Mouse (Mus musculus) naive thymus-derived CD4-positive, alpha-beta T cell, adult 2 months (primary cell): ENCODE measurements around the gene Baiap3.
"Not testable (repeated sequence)": the region's sequence is repeated elsewhere in the genome, so short reads cannot be mapped to it uniquely, and the experiment has no call there.

ENCODE experiments used
- DNase-seq: peaks from one replicate; pipeline ENCODE4 v3.0.0-alpha.2; 2011; ENCODE audit warnings: low read depth

The Baiap3 gene

DNA sequence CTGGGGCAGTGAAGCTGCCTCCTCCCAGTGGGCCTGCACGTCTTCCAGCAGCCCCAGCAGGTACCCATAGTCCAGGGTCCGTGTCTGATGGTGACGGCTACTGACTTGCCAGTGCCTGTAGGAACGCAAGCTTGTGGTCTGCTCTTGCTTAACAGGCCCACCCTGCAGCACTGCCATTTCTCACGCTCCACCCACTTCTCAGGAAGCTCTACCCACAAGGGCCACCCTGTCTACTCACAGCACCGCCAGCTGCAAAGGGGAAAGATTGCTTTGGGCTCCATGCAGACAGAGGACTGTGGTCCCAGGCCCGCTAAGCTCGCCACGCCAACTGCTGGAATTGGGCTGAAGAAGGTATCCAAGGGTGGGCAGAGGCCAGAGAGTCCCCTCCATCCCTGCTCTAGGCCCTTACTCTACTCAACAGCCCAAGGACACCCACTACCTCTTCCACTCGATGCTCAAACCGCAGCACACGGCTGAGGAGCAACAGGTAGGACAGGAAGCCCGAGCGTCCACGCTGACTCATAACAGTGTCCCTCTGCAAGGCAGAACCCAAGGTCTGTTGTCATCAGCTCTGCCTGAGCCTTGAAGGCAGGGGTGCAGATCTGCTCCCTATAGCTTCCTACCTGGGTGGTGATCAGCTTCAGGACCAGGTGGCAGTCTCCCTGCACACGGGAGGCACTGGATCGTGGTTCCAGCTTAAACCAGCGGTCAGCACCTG lies 8.0 kb downstream of the Baiap3 start:
- DNase-seq = peak; percentile 37

DNA sequence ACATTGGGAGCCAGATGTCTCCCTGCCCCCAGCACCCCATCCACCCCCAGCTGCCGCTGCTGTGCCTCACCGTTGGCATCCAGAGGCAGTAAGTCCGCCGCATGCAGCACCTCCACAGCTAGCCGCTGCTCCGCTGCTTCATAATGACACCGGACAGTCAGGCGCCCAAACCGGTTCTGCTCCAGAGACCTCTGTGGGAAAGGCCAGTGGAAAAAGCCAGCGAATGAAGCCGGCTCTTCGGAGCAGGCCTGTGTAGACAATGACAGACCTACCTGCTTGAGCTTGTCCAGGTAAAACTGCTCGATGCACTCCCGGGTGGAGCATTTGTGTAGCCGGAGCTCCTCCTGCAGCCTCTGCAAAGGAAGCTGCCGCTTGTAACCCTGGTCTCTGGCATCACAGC lies 11.9 kb downstream of the Baiap3 start:
- no peak for DNase-seq

DNA sequence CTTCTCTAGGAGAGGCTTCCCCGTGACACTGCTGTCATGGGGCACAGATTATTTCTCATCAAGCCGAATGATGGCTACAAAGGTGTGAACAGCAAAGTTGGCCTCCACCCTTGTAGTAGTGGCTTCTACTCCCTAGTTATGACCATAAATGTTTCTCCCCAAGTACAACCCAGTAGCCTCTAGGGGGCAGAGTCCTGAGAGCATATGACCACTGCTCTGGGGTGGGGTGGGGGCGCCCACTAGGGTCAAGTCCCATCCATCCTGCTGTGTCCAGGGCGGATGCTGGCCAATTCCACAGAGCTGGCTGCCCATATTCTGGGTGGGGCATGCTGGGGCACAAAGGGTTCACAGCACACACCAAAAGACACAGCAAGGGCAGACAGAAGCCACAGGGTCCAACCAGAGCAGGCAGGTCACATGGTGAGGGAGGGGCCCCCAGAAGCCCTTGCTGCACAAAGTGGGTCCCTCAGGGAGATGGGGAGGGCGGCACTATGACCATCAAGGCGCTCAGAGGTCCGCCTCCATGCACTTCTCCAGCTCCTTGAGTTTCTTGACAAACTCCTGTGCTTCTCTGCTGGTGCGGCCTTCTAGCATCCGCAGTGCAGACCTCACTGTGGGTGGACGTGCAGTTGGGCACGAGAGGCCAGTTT lies 12.9 kb downstream of the Baiap3 start:
- no peak for DNase-seq

DNA sequence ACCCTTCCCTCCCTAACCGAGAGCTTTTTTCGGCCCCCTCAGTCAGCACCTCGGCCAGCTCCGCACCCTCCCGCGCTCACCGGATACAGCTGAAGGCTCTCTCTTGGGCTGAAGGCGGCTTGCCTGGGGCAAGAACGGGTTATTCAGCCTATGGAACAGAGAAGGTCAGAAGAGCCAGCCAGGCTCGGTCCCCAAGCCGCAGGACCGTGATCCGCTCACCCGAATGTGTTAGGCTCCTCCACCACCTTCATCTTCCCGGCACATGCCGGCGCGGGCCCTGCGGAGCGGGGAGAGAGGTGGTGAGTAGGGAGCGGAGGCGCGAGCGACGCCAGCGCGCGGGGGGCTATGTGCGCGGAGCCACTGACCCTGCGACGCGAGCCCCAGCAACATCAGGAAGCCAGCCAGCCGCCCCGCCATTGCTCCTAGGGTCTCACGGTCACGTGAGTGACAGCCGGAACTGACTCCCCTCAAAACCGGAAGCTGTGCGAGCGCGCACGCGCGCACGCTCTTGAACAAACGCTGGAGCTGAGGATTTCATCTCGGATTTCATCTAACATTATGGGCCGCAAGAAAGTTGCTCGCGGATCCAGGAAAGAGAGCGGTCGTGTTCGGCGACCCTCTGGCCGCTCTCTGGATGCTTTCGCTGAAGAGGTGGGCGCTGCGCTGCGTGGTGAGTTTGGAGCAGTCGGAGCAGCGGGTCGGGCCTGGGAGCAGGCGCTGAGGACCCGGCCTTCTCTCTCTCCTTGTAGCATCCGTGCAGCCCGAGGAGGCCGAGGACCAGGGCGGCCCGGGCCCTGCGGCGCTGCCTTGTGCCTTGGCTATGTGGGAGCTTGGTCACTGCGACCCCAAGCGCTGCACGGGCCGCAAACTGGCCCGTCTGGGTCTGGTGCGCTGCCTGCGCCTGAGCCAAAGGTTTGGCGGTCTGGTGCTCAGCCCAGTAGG lies 16.2 kb downstream of the Baiap3 start, which contains the start of the genes Gnptg and Tsr3:
Gene Gnptg, minus strand, starts transcription at position 430 of the 942 bp plus-strand sequence.
Gene Tsr3, plus strand, starts transcription at position 476 of the 942 bp plus-strand sequence.
- DNase-seq = peak; percentile 93

DNA sequence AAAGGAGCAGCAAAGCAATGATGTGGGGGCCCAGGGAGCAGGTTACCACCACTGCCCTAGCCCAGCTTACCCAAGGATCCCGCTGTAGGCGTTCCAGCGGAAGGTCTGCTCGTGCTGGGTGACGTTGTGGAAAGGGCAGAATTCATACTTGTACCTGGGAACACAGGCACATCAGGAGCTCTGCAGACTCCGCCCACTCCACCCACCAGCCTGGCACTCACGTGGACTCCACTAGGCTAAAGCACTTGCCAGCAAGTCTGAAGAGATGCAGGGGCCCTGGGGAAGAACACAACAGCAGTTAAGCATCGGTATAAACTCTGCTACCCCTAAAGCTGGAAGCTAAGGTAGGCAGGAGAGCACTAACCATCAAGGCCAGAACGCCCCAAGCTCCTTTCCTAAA lies 20.5 kb downstream of the Baiap3 start:
- DNase-seq = no peak

DNA sequence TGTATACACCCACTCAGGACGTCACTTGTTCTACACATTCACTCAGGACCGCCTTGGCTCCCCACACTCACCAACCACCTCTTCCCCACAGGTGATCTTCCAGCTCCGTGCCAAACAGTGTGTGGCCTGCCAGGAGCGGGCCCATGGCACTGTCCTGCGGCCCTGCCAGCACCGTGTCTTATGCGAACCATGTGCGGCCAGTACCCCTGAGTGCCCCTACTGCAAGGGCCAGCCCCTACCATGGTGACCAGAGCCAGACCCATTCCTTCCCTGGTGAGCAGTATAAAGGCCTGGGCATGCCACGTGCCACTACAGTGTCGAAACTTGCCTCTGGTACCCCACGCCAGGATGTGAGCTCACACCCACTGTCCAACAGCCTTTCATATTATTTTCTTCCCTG lies 24.5 kb downstream of the Baiap3 start:
- DNase-seq = not testable (repeated sequence)

DNA sequence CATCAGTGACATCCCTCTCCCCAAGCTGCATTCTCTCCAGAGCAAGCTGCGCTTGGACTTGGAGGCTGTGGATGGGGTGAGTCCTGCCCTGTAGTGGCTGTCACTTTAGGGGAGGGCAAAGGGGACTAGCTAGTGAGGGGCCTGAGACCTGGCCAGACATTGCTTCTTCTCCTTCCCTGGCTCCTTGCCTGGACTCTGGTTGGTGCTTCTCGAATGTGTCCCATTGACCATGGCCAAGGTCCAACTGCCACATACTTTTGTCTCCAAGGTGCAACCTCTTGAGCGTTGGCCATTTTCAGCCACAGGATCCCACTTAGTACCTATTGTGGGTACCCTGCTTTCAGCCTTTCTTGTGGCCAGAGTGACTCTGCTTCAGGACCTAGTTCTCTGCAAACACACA lies 25.5 kb downstream of the Baiap3 start:
- no peak for DNase-seq

DNA sequence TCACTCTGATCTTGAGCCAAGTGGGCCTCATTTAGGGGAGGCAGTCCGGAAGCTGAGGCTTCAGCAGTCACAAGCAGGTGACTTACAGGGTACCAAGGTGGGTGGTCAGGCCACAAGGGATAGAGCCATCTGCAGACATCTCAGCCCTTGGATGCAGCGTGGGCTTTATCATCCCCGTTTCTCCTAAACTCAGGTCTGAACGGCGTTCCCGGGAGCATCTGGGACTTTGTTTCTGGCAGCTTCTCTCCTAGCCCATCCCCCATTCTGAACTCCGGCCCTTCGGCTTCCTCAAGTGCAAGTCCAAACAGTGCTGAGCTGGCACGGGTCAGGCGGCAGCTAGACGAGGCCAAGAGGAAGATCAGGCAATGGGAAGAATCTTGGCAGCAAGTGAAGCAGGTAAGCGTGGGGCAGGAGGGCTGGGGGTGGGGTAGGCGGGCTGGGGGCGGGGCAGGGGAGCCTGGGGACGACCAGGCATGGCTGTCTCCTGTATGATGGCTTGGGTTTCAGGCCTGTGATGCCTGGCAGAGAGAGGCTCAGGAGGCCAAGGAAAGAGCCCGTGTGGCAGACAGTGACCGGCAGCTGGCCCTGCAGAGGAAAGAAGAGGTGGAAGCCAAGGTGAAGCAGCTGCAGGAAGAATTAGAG lies 26.0 kb downstream of the Baiap3 start:
- not testable (repeated sequence) for DNase-seq

DNA sequence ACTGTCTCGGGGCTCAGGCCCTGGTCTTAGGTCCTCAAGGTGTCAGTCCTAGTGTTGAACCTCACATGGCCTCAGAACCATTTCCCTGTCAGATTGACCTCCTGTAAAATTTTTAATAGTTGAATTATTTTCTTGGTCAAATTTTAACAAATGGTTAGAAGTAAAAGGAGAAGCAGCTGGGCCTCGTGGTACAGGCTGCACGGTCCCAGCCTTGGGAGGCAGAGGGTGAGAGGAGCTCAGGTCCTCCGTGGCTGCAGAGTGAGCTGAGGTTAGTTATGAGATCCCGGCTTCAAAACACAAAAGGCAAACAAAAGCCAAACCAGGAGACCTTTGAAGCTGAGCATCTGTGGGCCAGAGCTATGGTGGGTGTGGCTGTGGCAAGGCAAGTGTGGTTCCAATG lies 28.2 kb downstream of the Baiap3 start:
- no peak for DNase-seq

DNA sequence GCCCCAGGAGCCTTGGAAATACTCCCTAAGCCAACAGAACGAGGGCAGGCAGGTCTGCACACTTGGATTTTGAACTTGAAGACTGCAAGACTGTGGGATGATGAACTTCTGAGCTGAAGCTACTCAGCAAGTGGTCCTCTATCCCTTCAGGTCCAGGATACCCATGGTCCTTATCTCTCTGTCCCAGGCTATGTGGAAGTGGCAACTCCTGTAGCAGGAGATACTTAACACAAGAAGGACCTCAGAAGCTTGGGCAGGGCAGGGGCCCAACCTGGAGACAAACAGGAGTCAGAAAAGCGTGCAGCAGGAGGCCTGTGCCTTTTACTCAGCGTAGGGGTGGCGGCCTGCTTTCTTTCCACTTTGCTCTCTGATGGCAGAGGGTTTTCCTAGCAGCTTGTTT lies 30.5 kb downstream of the Baiap3 start:
- DNase-seq = no peak

DNA sequence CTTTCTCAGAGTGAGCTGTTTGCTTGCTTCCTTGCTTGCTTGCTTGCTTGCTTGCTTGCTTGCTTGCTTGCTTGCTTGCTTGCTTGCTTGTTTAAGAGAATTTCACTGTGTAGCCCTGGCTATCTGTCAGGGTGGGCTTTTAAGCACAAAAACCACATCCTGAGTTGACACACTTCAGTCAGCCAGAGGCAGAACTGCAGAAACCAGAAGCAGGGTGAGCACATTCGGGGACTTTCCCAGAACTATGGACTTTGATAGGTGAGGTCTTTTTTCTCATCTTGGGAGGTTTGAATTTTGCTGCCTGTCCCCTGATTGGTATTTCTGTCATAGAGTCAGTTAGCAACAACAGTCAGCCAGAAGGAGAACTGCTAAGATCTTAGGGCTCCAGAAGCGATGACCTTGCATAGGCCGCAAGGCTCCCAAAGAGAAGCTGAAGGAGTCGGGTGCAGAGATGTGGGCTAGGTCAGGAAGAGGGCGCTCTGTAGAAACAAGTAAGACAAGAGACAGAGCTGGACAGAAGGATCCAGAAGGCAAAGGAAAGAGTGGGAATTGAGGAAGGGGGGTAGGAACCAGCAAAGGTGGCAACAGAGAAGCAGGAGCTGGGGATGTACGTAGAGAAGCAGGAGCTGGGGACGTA lies 31.5 kb downstream of the Baiap3 start:
- DNase-seq = peak; percentile 83

DNA sequence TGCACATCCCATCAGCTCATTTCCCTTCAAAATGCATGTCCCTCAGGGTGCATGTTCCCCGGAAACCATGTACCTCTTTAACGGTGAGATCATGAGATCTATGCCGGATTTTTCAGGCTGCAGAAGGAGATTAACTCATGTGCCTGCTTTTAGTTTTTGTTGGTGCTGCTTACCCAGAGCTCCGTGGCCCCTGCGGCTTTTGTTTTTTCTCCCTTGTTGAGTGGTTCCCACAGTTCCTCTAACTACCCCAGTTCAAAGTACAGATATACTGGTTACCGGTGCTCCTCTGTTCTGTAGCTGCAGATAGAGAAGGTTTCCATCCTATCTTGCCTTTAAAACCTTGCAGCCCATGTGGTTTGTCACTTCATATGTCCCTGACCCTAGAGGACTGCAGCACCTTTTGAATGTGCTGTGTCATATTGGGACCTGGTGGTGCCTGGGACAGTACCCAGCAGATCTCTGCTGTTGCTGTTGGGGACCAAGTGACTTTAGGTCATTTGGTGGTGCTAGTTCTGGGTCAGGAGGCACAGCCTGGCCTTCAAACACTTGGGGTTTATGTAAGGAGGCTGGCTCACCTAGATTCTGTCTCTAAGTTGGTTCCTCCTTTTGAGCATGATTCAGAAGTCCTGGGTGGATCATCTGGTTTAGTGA lies 33.1 kb downstream of the Baiap3 start:
- DNase-seq = peak; percentile 60

DNA sequence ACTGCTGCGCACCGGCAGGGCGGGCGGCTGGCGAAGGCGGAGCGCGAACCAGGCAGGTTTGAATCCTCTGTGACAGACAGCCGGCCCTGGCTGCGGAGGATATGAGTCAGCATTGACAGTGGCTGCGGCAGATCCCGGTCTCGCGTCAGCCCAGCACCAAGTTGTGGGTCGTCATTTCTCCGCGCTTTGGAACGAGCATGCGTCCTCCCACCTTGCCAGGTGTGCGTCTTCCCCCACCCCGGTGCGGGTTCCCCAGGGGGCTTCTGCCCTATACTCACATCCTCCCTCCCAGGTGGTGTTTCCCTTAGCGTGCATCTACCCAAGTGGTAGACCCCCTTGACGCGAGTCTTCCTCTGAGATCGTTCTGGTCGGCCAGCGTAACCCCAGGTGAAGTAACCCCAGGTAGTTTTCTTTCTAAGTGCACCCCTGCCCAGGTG lies 33.6 kb downstream of the Baiap3 start:
- not testable (repeated sequence) for DNase-seq

DNA sequence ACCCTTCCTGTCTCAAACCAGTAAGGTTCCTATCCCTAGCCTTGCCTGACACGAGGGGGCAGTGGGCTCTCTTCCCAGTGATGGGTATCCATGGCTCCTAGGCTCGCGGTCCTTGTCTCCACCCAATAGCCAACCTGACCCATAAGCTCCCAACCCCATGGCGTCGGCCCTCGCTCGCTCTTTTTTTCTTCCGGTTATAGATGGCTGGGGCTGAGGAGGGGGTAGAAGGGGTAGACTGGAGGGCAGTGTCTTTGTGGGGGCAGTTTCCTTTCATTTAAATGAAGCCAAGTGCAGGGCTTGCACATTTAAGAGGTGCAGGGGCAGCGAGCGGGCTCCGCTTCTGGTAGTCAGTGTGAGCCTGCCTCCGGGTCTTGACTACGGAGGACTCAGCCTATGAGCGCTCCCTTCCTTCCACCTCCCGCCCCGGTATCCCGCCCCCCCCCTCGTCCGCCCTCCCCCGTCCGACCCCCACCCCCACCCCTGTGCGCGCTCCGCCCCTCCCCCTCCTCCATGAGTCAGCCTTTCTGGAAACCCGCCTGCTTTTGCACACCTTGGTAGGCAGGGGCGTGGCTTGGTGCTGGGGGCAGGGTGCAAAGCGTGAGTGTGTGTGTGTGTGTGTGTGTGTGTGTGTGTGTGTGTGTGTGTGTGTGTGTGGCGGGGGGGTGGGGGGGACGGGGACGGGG lies 34.2 kb downstream of the Baiap3 start:
- peak; percentile 73 for DNase-seq

DNA sequence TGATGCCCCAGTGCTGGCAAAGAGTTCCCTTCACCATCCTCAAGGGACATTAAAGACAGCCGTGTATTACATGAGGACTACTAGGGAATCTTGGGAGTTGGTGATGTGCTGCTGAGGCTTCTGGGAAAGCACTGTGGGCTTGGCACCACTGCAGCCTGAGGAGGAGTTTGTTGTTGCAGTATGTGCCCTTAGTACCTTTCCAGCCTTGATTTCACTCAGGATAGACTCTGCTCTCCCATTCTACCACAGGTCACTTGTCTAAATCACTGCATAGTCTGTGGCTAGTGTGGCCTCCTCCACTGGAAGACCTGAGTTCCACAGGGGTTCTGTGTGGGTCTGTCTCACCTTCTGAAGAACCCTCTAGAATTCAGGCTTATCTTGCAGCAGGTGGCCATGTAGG lies 35.4 kb downstream of the Baiap3 start:
- no peak for DNase-seq

DNA sequence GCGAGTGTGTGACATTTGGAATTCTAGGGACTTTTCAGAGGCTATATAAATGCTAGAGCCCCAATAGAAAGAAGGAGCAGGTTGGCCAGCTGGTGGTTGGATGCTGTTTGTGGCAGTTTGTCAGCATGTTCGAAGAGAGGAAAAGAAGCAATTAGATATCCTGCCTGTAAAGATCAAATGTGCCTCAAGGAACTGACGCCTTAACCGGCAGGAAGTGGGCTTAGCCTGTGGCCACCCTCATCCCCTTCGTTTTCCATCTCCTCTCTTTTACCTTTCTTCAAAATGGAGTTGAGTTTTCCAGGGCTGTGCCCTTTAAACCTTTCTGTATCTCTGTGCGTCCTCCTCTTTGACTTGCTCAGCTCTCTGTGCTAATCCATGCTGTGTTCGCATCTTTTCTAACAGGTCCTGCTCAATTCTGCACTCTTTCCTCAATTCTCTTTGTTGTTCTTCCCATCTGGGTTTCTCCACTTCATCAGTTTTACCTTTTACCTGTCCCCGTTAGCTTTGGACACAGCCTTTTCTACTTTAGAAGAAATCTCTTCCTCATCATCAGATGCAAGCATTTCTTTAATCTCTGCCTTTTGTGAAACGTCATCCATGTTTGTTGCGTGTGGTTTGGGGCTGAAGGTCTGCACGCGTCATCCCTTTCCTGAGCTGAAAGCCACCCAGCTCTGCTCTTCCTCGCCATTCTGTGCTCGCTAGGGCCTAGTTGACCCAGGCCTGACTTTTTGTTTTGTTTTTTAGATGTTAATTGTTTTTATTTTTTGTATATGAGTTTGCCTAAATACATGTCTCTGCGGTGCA lies 36.5 kb downstream of the Baiap3 start:
- DNase-seq = peak; percentile 75

DNA sequence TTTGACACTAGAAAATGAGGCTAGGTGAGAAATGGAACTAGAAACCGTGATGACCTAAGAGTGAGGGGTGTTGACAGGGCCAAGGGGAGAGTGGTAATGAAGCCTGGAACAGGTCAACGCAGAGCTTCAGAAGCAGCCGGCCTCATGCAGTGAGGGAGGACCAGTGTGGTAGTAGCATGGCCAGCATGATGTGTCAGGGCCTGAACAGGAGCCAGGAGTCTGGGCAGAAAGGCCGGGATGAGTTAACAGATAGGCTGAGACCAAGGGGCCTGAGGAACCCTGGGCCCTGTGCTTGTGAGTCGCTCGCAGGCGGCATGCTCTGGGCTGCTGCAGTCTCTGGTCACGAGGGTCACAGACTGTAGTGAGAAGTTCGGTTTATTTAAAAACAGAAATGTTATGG lies 37.2 kb downstream of the Baiap3 start:
- DNase-seq = no peak

DNA sequence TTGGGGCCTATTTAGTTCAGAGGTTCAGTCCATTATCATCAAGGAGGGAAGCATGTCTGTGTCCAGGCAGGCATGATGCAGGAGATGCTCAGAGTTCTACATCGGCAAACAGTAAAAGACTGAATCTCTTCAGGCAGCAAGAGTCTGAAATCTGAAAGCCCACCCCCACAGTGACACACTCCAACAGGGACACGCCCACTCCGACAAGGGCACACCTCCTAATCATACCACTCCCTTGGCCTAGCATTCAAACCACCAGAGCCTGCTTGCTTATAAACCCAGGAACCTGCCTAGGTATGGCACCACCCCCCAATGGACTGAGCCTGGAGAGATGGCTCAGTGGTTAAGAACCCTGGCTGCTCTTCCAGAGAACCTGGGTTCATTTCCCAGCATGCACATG lies 40.7 kb downstream of the Baiap3 start:
- no peak for DNase-seq

DNA sequence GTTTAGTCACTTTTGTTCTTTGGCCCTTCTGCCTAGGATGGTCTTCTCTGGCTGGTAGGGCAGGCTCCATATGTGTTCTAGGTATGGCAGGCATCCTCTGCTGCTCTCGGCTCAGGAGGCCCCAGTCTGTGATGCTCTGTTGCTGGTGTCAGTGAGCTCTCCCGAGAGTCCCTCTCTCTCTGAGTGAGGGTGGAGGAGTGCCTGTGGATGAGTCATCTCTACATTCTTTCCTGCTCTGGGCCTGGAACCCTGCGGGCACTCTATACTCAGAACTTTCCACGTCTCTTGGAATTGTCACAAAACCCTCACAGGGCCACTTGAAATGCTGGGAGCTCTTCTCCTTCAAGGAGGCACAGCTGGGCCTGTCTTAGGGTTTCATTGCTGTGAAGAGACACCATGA lies 44.5 kb downstream of the Baiap3 start:
- no peak for DNase-seq
